Mouse (Mus musculus) embryonic facial prominence, embryonic 10.5 days (tissue): ENCODE results near the gene Ano2. TPM values are rescaled to one million over a fixed set of nuclear protein-coding genes. Genes with fewer than 3 reads are reported as not detected.

Experiments used
- DNase-seq: peaks from one replicate; pipeline ENCODE4 v3.0.0-alpha.2; 2017; ENCODE audit warnings: low spot score
- H3K27ac ChIP-seq: fragments of 300-500 bp; sonication (generic); replicated peaks from 2 replicates; pipeline ENCODE4 v1.5.1; 2016; ENCODE audit warnings: mild to moderate bottlenecking
- H3K27me3 ChIP-seq: fragments of 300-500 bp; sonication (generic); replicated peaks from 2 replicates; pipeline ENCODE4 v1.6.1; 2016; ENCODE audit warnings: low read depth, mild to moderate bottlenecking; ENCODE audit not compliant: poor library complexity, severe bottlenecking
- H3K36me3 ChIP-seq: fragments of 300-500 bp; sonication (generic); replicated peaks from 2 replicates; pipeline ENCODE4 v1.6.1; 2016; ENCODE audit warnings: mild to moderate bottlenecking, moderate library complexity
- H3K4me1 ChIP-seq: fragments of 300-500 bp; sonication (generic); 2 replicates; pipeline ENCODE4 v1.6.1; 2016
- H3K4me3 ChIP-seq: fragments of 300-500 bp; sonication (generic); 2 replicates; pipeline ENCODE4 v1.5.1; 2016; ENCODE audit warnings: mild to moderate bottlenecking, moderate library complexity
- H3K9me3 ChIP-seq: fragments of 300-500 bp; sonication (generic); 2 replicates; pipeline ENCODE4 v1.6.1; 2016; ENCODE audit warnings: mild to moderate bottlenecking
- WGBS: fragments of 180-500 bp; shearing (Covaris S2); methylation state at CpG from one replicate; pipeline ENCODE4 v1.1.7; 2016; 5-methylcytosine and 5-hydroxymethylcytosine counted together
- polyA plus RNA-seq: library from polyadenylated mRNA; unstranded; fragments of >200 nt; fragmentation: Nextera tagmentation; extraction: Ambion mirVana; gene quantifications from 2 replicates; pipeline ENCODE4 v1.2.1, GENCODE M21; 2016

Ano2 gene
- polyA plus RNA-seq, 1 experiment from 2014 or later: 0.21 TPM

- no peak overlapping the region for H3K4me3 ChIP-seq
- H3K27ac ChIP-seq: no peak overlapping the region
- peaks cover 12% of the 10 kb centered on the region for H3K4me1 ChIP-seq
These were observed 4.8 kb upstream of the Ano2 start for GRCm38 (mm10) chr6:125685420-125685819.

DNA sequence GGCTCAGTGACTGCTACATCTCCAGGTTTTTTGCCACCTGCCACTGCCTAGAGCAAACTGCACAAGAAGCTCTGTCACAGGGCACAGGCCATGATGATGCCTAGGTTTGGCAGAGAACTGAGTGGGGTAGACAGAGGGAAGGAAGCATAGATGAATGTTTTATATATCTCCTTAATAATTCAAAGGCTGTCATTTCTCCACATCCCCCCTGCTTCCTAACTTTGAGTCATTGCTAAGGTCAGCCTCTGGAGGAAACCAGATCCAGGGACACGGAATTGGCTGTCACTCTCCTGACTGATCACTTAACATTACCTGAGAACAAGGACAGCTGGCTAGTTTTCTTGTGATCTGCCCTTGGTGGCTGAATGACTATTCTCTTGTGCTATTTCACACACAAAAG, 2.2 kb upstream of the Ano2 start:
- no peak for DNase-seq
- Histone ChIP-seq H3K4me1 (peaks cover 16% of the 10 kb centered on the region), H3K4me3 (no peak overlapping the region), H3K36me3 (no peaks in the 10 kb centered on the region), H3K9me3 (no peaks in the 10 kb centered on the region), H3K27ac (no peak overlapping the region), H3K27me3 (peaks cover 37% of the 10 kb centered on the region)
- 64% methylated on average over 1 of the region's 1 CpGs for WGBS

More at GRCm38 (mm10) chr6:125685420-125685819, 4.8 kb upstream of the Ano2 start:
- no peak for DNase-seq
- Histone ChIP-seq H3K9me3 (no peaks in the 10 kb centered on the region), H3K36me3 (no peaks in the 10 kb centered on the region), H3K27me3 (peaks cover 27% of the 10 kb centered on the region)

- H3K4me3 ChIP-seq: no peak overlapping the region
- no peaks in the 10 kb centered on the region for H3K9me3 ChIP-seq
- no peak overlapping the region for H3K27ac ChIP-seq
- DNase-seq: no peak
- WGBS: 84% methylated on average over 2 of the region's 2 CpGs
- no peaks in the 10 kb centered on the region for H3K4me1 ChIP-seq
- no peaks in the 10 kb centered on the region for H3K27me3 ChIP-seq
- no peaks in the 10 kb centered on the region for H3K36me3 ChIP-seq
These were observed 10.9 kb downstream of the Ano2 start for GRCm38 (mm10) chr6:125701146-125701545.

DNA sequence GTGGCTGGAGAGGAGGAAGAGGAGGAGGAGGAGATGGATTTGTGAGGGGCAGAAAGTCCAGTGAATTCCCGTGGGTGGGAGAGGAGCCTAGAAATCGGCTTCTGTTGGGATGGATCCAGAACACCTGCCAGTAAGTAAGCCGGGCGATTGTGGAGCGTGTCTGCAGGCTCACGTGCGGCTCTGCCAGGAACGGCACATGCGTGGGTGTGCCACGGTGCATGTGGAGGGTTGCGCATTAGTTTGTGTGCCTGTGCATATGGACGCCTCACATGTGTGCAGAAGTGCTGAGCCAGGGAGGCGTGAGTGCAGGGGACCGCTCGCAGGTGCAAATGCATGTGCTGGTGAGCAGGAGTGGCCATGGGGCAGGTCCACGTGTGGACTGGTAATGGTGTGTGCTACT, 21.0 kb downstream of the Ano2 start:
- no peak overlapping the region for H3K4me3 ChIP-seq
- H3K4me1 ChIP-seq: 0 out of 2 replicates have a peak, but pooled peaks cover 2% of the 10 kb centered on the region
- no peaks in the 10 kb centered on the region for H3K9me3 ChIP-seq
- H3K27ac ChIP-seq: no peak overlapping the region
- no peak for DNase-seq
- H3K27me3 ChIP-seq: no peaks in the 10 kb centered on the region
- WGBS: 91% methylated on average over 16 of the region's 16 CpGs
- H3K36me3 ChIP-seq: no peaks in the 10 kb centered on the region

GRCm38 (mm10) chr6:125726408-125726807, 36.2 kb downstream of the Ano2 start:
- H3K4me1 ChIP-seq: peaks cover 14% of the 10 kb centered on the region
- WGBS: 76% methylated on average over 2 of the region's 2 CpGs
- no peak for DNase-seq

GRCm38 (mm10) chr6:125727484-125727911, 37.3 kb downstream of the Ano2 start:
- 0 out of 2 replicates have a peak overlapping the region, but pooled peaks have one; percentile 30 for H3K27ac ChIP-seq
- peaks cover 14% of the 10 kb centered on the region for H3K4me1 ChIP-seq
- no peaks in the 10 kb centered on the region for H3K36me3 ChIP-seq
- 61% methylated on average over 5 of the region's 5 CpGs for WGBS
- DNase-seq: no peak
- 0 out of 2 replicates have a peak, but pooled peaks cover 5% of the 10 kb centered on the region for H3K9me3 ChIP-seq
- no peak overlapping the region for H3K4me3 ChIP-seq
- no peaks in the 10 kb centered on the region for H3K27me3 ChIP-seq

More at GRCm38 (mm10) chr6:125726408-125726807, 36.2 kb downstream of the Ano2 start:
- Histone ChIP-seq H3K27me3 (no peaks in the 10 kb centered on the region), H3K4me3 (no peak overlapping the region), H3K36me3 (no peaks in the 10 kb centered on the region), H3K27ac (no peak overlapping the region), H3K9me3 (0 out of 2 replicates have a peak, but pooled peaks cover 5% of the 10 kb centered on the region)

- Histone ChIP-seq H3K27me3 (no peaks in the 10 kb centered on the region), H3K27ac (no peak overlapping the region), H3K4me1 (peaks cover 14% of the 10 kb centered on the region), H3K9me3 (0 out of 2 replicates have a peak, but pooled peaks cover 5% of the 10 kb centered on the region), H3K36me3 (no peaks in the 10 kb centered on the region), H3K4me3 (no peak overlapping the region)
- no peak for DNase-seq
- 82% methylated on average over 6 of the region's 6 CpGs for WGBS
These were observed 39.3 kb downstream of the Ano2 start for GRCm38 (mm10) chr6:125729471-125729870.

- Histone ChIP-seq H3K36me3 (no peaks in the 10 kb centered on the region), H3K27ac (no peak overlapping the region), H3K4me3 (no peak overlapping the region), H3K9me3 (0 out of 2 replicates have a peak, but pooled peaks cover 5% of the 10 kb centered on the region), H3K27me3 (no peaks in the 10 kb centered on the region), H3K4me1 (peaks cover 14% of the 10 kb centered on the region)
- WGBS: 67% methylated on average over 11 of the region's 11 CpGs
- no peak for DNase-seq
These were observed 39.8 kb downstream of the Ano2 start for GRCm38 (mm10) chr6:125729986-125730535.

DNA sequence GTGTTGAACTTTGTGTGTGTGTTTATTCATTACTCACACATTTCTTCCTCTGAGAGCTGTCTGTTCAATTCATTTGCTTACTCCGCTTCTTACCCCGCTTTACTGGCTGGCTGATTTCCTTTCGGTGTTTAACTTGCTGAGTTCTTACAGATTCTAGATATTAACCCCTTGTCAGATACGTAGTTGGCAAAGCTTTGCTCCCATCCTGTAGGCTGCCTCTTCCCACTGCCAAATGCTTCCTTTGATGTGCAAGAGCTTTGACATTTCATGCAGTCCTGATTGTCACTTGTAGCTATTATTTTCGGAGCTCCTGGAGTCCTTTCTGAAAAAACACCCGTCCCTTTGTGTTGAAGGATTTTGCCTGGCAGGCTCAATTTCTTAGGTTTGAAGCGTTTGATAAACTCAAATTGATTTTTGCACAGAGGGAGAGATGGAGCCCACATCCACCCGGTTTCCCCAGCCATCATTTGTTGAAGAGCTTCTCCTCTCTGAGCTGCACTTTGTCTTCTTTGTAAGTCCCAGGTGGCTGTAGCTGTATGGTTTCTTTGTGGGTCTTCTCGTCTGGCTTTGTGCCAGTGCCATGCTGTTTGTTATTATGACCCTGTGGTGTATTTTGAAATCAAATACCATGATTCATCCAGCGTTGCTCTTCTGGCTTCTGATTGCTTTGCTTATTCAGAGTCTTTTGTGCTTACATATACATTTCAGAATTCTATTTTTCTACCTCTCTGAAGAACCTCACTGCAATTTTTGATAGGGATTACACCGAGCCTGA, 47.5 kb downstream of the Ano2 start:
- no peaks in the 10 kb centered on the region for H3K36me3 ChIP-seq
- H3K27ac ChIP-seq: no peak overlapping the region
- 54% methylated on average over 11 of the region's 11 CpGs for WGBS
- no peak overlapping the region for H3K4me3 ChIP-seq
- peaks cover 7% of the 10 kb centered on the region for H3K4me1 ChIP-seq
- DNase-seq: peak; percentile 8
- H3K9me3 ChIP-seq: no peaks in the 10 kb centered on the region
- H3K27me3 ChIP-seq: no peaks in the 10 kb centered on the region

GRCm38 (mm10) chr6:125743203-125744100, 53.2 kb downstream of the Ano2 start:
- no peak for DNase-seq
- Histone ChIP-seq H3K4me1 (peaks cover 10% of the 10 kb centered on the region), H3K9me3 (no peaks in the 10 kb centered on the region), H3K36me3 (no peaks in the 10 kb centered on the region), H3K27me3 (no peaks in the 10 kb centered on the region), H3K27ac (no peak overlapping the region), H3K4me3 (no peak overlapping the region)
- 93% methylated on average over 10 of the region's 10 CpGs for WGBS

GRCm38 (mm10) chr6:125747322-125747930, 57.2 kb downstream of the Ano2 start:
- Histone ChIP-seq H3K27ac (peak overlapping the region; percentile 54), H3K36me3 (no peaks in the 10 kb centered on the region), H3K4me1 (peaks cover 29% of the 10 kb centered on the region), H3K4me3 (no peak overlapping the region), H3K27me3 (no peaks in the 10 kb centered on the region), H3K9me3 (no peaks in the 10 kb centered on the region)
- 57% methylated on average over 10 of the region's 10 CpGs for WGBS
- peak; percentile 32 for DNase-seq

DNA sequence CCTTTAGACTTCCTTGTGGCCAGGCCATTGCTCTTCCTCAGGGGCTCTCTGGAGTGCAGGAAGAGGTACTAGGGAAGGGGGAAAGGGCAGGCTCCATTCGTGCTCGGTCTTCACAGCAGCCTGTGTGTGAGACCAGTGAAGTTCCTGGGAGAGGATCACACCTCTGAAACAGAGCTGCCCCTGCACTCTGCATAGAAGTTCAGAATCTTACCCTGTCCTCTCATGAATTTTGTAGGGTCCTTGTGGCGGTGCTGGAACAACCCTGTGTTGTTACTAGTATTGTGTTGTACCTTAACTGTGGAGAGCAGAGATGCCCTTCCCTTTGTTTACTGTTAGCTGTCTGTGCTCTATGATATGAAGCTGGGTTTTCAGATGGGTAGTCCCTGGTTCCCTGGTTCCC, 58.4 kb downstream of the Ano2 start:
- H3K36me3 ChIP-seq: no peaks in the 10 kb centered on the region
- no peak for DNase-seq
- H3K4me1 ChIP-seq: peaks cover 29% of the 10 kb centered on the region
- no peaks in the 10 kb centered on the region for H3K9me3 ChIP-seq
- no peak overlapping the region for H3K4me3 ChIP-seq
- H3K27me3 ChIP-seq: no peaks in the 10 kb centered on the region
- H3K27ac ChIP-seq: no peak overlapping the region; the same call in 1 of the 2 replicates
- WGBS: 57% methylated on average over 3 of the region's 3 CpGs
